Mouse (Mus musculus) liver, embryonic 15.5 days (tissue): ENCODE results near the gene Anapc11. TPM values are rescaled to one million over a fixed set of nuclear protein-coding genes. Genes with fewer than 3 reads are reported as not detected.

Experiments
- ATAC-seq: fragments of 200-750 bp; cut with Nextera tagmentation; 2 replicates; pipeline ENCODE4 v1.8.0; 2017; ENCODE audit warnings: moderate number of reproducible peaks, mild to moderate bottlenecking, moderate library complexity; ENCODE audit not compliant: insufficient read depth
- H3K27ac ChIP-seq: fragments of 300-500 bp; sonication (generic); replicated peaks from 2 replicates; pipeline ENCODE4 v1.5.1; 2015; ENCODE audit warnings: mild to moderate bottlenecking, inconsistent platforms
- H3K27me3 ChIP-seq: fragments of 300-500 bp; sonication (generic); 2 replicates; pipeline ENCODE4 v1.6.1; 2015; ENCODE audit warnings: mild to moderate bottlenecking, inconsistent platforms
- H3K36me3 ChIP-seq: fragments of 300-500 bp; sonication (generic); replicated peaks from 2 replicates; pipeline ENCODE4 v1.6.1; 2015; ENCODE audit warnings: moderate library complexity, mild to moderate bottlenecking, inconsistent platforms
- H3K4me1 ChIP-seq: fragments of 300-500 bp; sonication (generic); replicated peaks from 2 replicates; pipeline ENCODE4 v1.6.1; 2015; ENCODE audit warnings: inconsistent platforms
- H3K4me2 ChIP-seq: fragments of 300-500 bp; sonication (generic); 2 replicates; pipeline ENCODE4 v1.6.1; 2015; ENCODE audit warnings: moderate library complexity, mild to moderate bottlenecking, inconsistent platforms
- H3K4me3 ChIP-seq: fragments of 300-500 bp; sonication (generic); replicated peaks from 2 replicates; pipeline ENCODE4 v1.5.1; 2015; ENCODE audit warnings: mild to moderate bottlenecking, inconsistent platforms
- H3K9ac ChIP-seq: fragments of 300-500 bp; sonication (generic); 2 replicates; pipeline ENCODE4 v1.6.1; 2015; ENCODE audit warnings: moderate library complexity, mild to moderate bottlenecking, inconsistent platforms
- H3K9me3 ChIP-seq: fragments of 300-500 bp; sonication (generic); replicated peaks from 2 replicates; pipeline ENCODE4 v1.6.1; 2016; ENCODE audit warnings: inconsistent platforms
- WGBS: fragments of 180-500 bp; shearing (Covaris S2); methylation state at CpG from one replicate; pipeline ENCODE4 v1.1.7; 2015; ENCODE audit warnings: mixed read lengths; ENCODE audit not compliant: insufficient replicate concordance; 5-methylcytosine and 5-hydroxymethylcytosine counted together
- polyA plus RNA-seq: library from polyadenylated mRNA; unstranded; fragments of >200 nt; fragmentation: Nextera tagmentation; extraction: Ambion mirVana; gene quantifications from 2 replicates; pipeline ENCODE4 v1.2.1, GENCODE M21; 2015

Anapc11 gene
- polyA plus RNA-seq, 1 experiment from 2014 or later: 76.2 TPM

DNA sequence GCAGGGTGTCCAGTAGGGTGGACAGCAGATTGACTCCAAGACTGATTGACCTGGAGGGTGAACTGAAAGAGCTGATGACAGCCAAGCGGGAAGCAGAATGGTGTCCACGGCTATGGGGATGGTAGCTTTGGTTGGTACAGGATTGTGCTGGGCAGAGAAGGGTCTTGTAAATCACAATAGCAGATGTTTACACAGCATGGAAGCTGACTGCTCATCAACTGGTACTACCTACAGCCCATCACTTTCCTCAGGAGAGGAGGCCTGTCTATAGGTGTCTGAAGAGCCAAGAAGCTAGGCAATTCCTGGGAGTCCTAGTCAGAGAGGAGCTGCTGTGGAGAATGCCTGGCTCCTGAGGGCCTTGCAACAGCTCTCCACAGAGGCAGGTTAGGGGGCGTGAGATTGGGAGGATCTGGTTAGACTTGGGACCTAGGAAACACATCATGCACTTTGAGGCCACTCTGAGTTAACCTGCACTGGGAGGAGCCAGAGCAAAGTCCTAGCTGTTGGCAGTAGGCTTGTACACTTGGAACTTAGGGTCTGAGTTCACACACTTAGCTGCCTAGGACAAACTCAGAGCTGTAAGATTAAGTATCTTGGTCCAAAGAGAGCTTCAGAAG is 21.7 kb upstream of the Anapc11 start:
- H3K4me1 ChIP-seq: peaks cover 73% of the 10 kb centered on the region
- no peaks in the 10 kb centered on the region for H3K27me3 ChIP-seq
- H3K9ac ChIP-seq: no peak overlapping the region
- H3K27ac ChIP-seq: peak overlapping the region; percentile 74
- no peaks in the 10 kb centered on the region for H3K9me3 ChIP-seq
- peaks cover 30% of the 10 kb centered on the region for H3K36me3 ChIP-seq
- WGBS: 76% methylated on average over 3 of the region's 3 CpGs
- peak overlapping the region; percentile 32 for H3K4me2 ChIP-seq
- no peak for ATAC-seq
- H3K4me3 ChIP-seq: no peak overlapping the region

DNA sequence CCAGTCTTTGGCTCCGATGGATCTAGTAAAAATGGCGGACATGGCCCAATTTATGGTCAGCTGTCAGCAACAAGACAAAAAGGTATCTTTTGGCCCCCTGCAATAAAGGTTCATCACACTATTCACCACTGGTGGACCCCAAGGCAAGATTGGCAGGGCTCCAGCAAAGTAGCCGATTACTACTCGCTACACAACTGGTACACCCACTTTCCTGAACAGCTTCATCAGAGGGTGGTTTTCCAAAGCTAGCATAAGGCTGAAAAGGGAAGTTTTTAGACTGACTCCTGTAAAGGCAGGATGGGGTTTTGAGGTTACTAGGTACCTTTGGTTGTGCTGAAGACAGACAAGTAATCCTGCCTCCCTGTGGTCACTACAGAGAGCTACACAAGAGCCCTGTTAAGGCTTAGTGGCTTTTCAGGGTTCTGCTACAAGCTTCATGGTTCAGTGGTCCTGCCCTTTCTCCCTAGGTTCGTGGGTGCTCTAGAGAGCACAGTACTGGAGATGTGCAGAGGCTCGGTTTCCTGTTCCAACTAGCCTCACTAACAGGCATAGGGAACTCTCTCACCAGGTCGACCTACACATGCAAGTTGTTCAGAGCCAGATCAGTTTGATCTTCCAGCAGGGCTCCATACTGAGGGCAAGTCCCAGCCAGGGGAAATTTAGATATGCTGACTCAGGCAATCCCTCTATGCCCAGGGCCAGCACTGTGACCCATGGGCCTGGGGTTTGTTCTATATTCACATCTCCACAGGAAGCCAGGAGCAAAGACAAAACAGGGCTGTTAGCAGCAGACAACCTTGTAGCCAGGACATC is 20.8 kb upstream of the Anapc11 start:
- Histone ChIP-seq H3K4me2 (peak overlapping the region; percentile 32), H3K9me3 (no peaks in the 10 kb centered on the region), H3K27ac (peak overlapping the region; percentile 74), H3K27me3 (no peaks in the 10 kb centered on the region), H3K9ac (no peak overlapping the region), H3K4me3 (no peak overlapping the region), H3K4me1 (peaks cover 74% of the 10 kb centered on the region), H3K36me3 (peaks cover 30% of the 10 kb centered on the region)
- 68% methylated on average over 7 of the region's 7 CpGs for WGBS
- ATAC-seq: no peak

DNA sequence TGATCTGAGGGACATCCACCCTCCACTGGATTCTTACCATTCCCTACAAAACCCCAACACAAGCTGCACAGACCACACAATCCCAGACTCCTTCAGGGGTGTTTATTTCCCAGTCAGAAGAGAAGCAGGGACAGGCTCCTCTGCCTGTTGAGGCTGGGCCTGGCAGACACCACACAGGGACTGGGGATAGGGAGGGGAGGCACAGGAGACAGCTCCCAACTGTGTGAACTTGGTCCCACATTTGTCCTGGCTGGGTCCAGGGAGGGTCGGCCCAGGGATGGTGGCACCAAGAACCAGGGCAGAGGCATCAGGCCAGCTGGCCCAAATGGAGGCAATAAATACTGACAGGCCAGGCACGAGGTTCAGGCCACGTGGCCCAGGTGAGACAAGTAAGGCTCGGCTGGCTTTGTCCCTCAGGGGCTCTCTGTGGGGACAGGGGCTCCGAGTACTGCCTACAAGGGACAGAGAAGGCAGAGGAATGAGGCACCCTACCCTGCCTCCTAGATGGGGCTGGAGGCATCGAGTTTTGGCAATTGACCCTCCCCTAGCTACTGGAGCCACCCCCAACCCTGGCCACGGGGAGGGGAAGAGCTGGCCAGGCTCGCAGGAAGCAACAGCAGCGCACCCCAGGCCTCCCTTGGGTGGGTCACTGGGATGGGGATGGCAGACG is 20.1 kb upstream of the Anapc11 start:
- H3K4me2 ChIP-seq: no peak overlapping the region
- H3K4me3 ChIP-seq: no peak overlapping the region
- H3K4me1 ChIP-seq: peaks cover 76% of the 10 kb centered on the region
- peak overlapping the region; percentile 74 for H3K27ac ChIP-seq
- ATAC-seq: no peak
- no peaks in the 10 kb centered on the region for H3K9me3 ChIP-seq
- H3K27me3 ChIP-seq: no peaks in the 10 kb centered on the region
- WGBS: 83% methylated on average over 10 of the region's 10 CpGs
- peaks cover 30% of the 10 kb centered on the region for H3K36me3 ChIP-seq
- no peak overlapping the region for H3K9ac ChIP-seq

DNA sequence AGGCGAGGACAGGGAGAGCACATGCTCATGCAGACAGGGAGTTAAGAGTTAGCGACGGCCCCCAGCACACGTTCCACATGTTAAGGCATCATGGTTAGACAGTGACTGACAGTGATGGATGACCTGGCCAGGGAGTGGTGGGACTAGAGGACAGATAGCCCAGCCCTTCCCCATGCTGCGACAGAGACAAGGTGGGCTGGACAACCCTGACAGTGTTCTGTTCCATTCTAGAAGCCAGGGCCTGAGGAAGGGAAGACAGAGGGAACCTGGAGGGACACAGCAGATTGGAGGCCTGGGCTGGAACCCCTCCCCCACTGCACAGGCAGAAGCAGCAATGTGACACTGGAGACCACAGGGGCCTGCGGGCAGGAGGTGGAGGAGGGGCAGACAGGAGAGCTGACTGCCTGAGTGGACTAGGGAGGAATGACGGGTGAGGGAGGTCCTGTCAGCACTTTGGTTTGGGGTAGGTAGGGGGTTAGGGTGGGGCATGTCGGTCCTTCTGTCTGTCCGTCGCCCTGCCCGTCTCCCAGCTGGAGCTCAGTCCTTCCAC is 19.5 kb upstream of the Anapc11 start:
- Histone ChIP-seq H3K27ac (no peak overlapping the region), H3K9ac (no peak overlapping the region), H3K4me1 (peaks cover 75% of the 10 kb centered on the region), H3K4me3 (no peak overlapping the region), H3K36me3 (peaks cover 34% of the 10 kb centered on the region), H3K4me2 (no peak overlapping the region), H3K9me3 (no peaks in the 10 kb centered on the region; the same call in 1 of the 2 replicates), H3K27me3 (no peaks in the 10 kb centered on the region)
- 86% methylated on average over 11 of the region's 11 CpGs for WGBS
- ATAC-seq: no peak

DNA sequence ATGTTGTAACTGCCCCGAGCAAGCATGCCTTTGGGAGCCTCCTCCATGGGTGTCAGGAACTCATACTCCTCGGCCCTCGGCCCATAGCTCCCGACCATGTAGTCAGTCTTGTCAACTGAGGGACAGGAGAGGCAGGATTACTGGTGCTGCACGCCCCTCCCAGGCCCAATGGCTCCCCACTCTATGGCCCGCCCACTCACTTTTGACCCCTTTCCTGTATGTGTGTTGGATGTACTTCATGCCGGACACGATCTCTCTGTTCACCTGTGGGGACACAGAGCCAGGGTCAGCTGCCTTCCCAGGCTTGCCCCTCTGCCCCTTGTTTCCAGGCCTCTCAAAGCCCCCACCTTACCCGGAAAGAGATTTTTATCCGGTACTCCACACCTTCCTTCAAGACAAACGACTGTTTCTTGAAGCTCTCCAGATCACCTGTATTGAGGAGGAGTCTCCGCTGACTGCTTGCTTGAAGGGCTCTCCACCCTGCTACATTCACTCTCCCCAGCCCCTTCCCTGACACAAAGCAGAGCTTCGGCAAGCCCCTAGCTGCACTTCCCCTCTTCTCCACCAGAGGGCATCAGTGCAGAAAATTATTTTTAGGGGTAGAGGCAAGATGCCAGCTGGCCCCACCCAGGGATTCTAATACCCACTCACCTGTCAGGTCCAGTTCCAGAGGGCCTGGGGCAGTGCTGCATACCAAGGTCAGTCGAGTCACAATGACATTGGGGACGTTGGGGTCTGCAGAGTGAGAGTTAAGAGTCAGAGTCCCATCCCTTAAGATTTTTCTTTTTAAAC is 18.7 kb upstream of the Anapc11 start:
- Histone ChIP-seq H3K4me3 (peak overlapping the region; percentile 83), H3K27me3 (no peaks in the 10 kb centered on the region), H3K9me3 (no peaks in the 10 kb centered on the region; the same call in 1 of the 2 replicates), H3K4me2 (peak overlapping the region; percentile 99), H3K27ac (peak overlapping the region; percentile 88), H3K9ac (0 out of 2 replicates have a peak overlapping the region, but pooled peaks have one; percentile 87), H3K36me3 (peaks cover 42% of the 10 kb centered on the region), H3K4me1 (peaks cover 69% of the 10 kb centered on the region)
- 54% methylated on average over 15 of the region's 15 CpGs for WGBS
- ATAC-seq: no peak

DNA sequence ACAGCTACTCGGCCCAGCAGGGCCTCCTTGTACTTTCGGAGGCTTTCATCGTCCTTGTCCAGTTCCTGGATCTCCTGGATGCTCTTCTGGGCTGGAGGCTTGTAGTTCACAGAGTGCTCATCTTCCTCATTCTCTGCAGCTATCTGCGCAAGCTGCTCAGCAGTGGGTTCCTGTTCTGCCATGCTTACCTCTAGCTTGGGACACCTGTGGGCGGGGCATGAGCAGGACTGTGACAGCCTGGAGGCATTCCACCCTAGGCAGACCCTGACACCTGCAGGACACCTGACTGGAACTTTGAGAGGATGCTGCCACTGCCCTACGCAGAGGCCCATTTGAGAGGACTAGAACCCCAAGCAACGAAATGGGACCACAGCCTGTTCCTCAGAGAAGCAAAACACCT is 18.0 kb upstream of the Anapc11 start:
- ATAC-seq: no peak
- H3K27ac ChIP-seq: peak overlapping the region; percentile 88
- peak overlapping the region; percentile 83 for H3K4me3 ChIP-seq
- H3K4me2 ChIP-seq: peak overlapping the region; percentile 99
- peaks cover 63% of the 10 kb centered on the region for H3K4me1 ChIP-seq
- peaks cover 47% of the 10 kb centered on the region for H3K36me3 ChIP-seq
- H3K9me3 ChIP-seq: no peaks in the 10 kb centered on the region; the same call in 1 of the 2 replicates
- 40% methylated on average over 7 of the region's 7 CpGs for WGBS
- H3K27me3 ChIP-seq: no peaks in the 10 kb centered on the region
- peak overlapping the region; percentile 87 for H3K9ac ChIP-seq

DNA sequence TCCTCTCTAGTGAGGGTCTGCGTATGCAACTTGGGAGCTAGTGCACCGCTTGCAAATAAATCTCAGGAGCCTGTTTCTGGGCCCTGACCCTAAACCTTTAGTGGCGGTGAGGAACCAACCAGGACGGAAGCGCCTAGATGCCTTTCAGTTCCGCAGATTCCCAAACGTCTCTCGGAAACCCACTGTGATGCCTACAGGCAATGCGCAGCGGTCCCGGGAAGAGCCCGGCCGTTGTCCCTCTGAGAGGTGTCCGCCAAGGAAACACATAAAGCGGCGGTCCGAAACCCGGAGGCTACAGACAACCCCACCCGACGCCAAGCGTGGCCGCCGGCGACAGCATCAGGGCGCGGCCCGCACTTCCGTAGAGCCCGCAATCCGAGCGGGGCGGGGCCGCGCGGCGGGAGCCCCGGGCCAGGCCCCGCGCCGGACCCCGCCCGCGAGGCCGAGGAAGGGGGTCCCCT is 17.3 kb upstream of the Anapc11 start:
- peaks cover 54% of the 10 kb centered on the region for H3K36me3 ChIP-seq
- under 1% methylated on average over 44 of the region's 44 CpGs for WGBS

DNA sequence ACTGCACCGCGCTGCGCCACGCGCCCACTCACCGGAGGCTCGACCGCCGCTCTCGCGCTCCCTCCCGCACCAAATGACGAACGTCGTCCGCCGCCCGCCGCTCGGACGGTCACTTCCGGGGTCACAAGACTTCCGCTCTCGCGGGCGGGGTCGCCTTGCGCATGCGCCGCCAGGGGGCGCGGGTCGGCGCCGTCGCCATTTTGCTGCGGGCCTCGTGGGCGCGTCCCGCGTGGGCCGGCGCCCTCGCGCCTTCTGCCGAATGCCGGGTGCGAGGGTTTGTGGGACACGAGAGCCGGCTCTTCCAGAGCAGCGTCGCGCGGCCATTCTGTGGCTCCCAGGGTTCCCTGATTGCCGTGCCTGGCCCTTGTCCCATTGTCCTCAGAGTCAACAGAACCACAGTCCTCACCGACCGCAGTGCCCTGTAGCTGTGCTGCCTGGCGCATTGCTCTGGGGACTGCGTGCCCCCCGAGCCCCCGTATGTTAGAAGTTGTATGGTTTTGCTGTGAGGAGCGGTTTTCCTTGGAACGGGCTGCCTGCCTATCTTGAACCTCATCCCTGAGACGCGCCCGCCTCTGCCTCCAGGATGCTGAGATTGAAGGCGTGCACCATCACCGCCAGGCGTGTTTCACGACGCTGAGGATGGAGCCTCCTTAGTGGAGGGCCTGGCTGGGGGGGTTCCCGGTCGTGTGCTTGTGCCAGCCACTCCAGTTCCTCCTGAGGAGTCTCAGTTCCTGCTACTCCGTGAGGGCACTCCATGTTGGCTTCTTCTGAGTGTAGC is 16.5 kb upstream of the Anapc11 start, which contains the start of gene Arhgdia:
Gene Arhgdia, minus strand, starts transcription at position 135 of the 778 bp plus-strand sequence.
- Histone ChIP-seq H3K4me1 (peaks cover 51% of the 10 kb centered on the region), H3K9me3 (no peaks in the 10 kb centered on the region; the same call in 1 of the 2 replicates)
- 1% methylated on average over 74 of the region's 75 CpGs for WGBS

More for the DNA sequence above, 17.3 kb upstream of the Anapc11 start:
- peak; percentile 64 for ATAC-seq
- Histone ChIP-seq H3K4me2 (peak overlapping the region; percentile 99), H3K9me3 (no peaks in the 10 kb centered on the region; the same call in 1 of the 2 replicates), H3K4me1 (peaks cover 58% of the 10 kb centered on the region), H3K9ac (peak overlapping the region; percentile 87), H3K4me3 (peak overlapping the region; percentile 83), H3K27ac (peak overlapping the region; percentile 88), H3K27me3 (no peaks in the 10 kb centered on the region)

DNA sequence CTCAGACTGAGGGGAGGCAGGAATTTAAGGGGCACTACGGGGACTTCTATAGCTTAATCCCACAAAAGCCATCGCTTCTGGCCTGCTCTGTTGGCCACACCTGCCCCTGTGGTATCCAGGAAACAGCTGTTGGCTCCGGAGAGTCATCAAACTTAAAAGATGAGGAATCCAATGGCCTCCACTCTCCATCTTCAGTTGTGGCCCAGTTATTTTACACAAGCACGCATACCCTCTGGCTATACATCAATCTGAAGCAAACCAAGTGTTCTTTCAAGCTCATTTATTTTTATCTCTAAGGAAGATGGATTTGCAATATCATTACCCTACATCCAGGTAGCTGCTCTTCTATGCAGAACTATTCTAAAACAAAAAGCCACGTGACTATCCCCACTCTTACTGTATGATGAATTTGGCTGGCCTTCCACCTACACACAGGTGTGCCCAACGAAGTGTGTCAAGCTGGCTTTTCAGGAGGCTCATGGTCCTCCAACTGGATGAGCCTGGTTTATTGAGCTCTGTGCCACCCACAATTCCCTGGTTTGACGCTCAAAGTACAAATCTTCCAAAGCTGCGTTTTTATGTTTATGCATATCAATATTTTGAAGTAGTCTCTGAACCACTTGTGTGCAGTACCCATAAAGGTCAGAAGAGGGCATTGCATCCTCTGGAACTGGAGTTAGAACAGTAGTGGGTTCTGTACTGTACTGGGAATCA is 15.8 kb upstream of the Anapc11 start:
- peaks cover 48% of the 10 kb centered on the region for H3K4me1 ChIP-seq
- no peaks in the 10 kb centered on the region; the same call in 1 of the 2 replicates for H3K9me3 ChIP-seq
- ATAC-seq: no peak
- H3K36me3 ChIP-seq: peaks cover 66% of the 10 kb centered on the region
- peak overlapping the region; percentile 88 for H3K27ac ChIP-seq
- peak overlapping the region; percentile 87 for H3K9ac ChIP-seq
- H3K27me3 ChIP-seq: no peaks in the 10 kb centered on the region
- H3K4me3 ChIP-seq: peak overlapping the region; percentile 83
- WGBS: 57% methylated on average over 8 of the region's 8 CpGs
- peak overlapping the region; percentile 99 for H3K4me2 ChIP-seq

More for the DNA sequence above, 16.5 kb upstream of the Anapc11 start, which contains the start of gene Arhgdia:
- peak within 1 kb of the TSS; percentile 83 for H3K4me3 ChIP-seq
- H3K27me3 ChIP-seq: no peaks in the 10 kb centered on the region
- H3K9ac ChIP-seq: peak within 1 kb of the TSS; percentile 87
- peak; percentile 58 for ATAC-seq
- peaks cover 62% of the 10 kb centered on the region for H3K36me3 ChIP-seq
- H3K27ac ChIP-seq: peak within 1 kb of the TSS; percentile 88
- peak within 1 kb of the TSS; percentile 99 for H3K4me2 ChIP-seq
